In the genomic region with DNA sequence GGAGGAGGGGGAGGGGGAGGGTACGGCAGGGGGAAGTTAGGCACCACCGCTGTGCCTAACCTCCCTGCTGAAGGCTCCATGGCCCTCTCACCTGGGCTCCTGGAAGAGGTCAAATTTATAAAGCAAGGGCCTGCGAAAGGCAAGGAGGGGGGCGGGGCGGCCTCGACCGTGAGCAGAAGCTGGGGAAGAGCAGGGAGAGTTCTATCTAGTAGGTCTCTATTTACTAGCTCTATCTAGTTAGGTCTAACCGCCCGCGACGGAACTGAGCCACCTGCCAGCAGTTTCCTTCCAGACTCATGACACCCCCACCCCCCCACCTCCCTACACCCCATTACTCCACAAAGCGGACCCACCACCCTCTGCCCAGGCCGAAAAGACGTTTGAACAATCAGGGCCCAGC, we compare ENCODE assay signal across 8 mouse cellular contexts. TPM values are rescaled to one million over a fixed set of nuclear protein-coding genes. Genes with fewer than 3 reads are reported as not detected.
DNase-seq lines count a peak whose midpoint lies in the region; ATAC-seq lines count a peak whose summit lies in the region.

No protein-coding gene starts in this region.

- H3K27me3 ChIP-seq in neural tube, embryonic 11.5 days (ENCODE audit: control insufficient read depth, insufficient read depth, low read length), result 0 out of 2 replicates have a peak, but pooled peaks cover 12% of the 10 kb centered on the region

- 26% methylated on average over 14 of the region's 14 CpGs for WGBS in neural tube, embryonic 11.5 days

- no peak for DNase-seq in neural tube, embryonic 11.5 days (ENCODE audit: low spot score)
- DNase-seq in neural tube, embryonic 10.5 days (ENCODE audit: extremely low spot score, low spot score), result no peak
- DNase-seq in thymus, postnatal 4 days, result peak; percentile 70
- DNase-seq in right cerebral cortex, postnatal 36 days (ENCODE audit: low spot score in 2 of 2), result no peak
- no peak for DNase-seq in gastrocnemius, postnatal 25 days
- DNase-seq in gastrocnemius, postnatal 14 days, result no peak

- peak overlapping the region; percentile 48 for H3K4me2 ChIP-seq in neural tube, embryonic 11.5 days (ENCODE audit: low read depth)

- no peak for ATAC-seq in neural tube, embryonic 11.5 days (ENCODE audit: insufficient read depth, low FRiP score, low TSS enrichment)
- 0 out of 4 replicates have a peak, but pooled peaks have one; percentile 22 to 25 for ATAC-seq in hematopoietic stem cell, adult 5-6 weeks (replicated peaks in 1 of 2; ENCODE audit: insufficient read depth in 1 of 2, low FRiP score in 2 of 2, low TSS enrichment in 1 of 2, low read depth in 1 of 2, poor library complexity in 2 of 2, severe bottlenecking in 2 of 2)
- ATAC-seq in megakaryocyte-erythroid progenitor cell, adult 5-6 weeks (replicated peaks; ENCODE audit: low FRiP score, low TSS enrichment, poor library complexity, severe bottlenecking), result peak; percentile 44; the same call in 1 of the 2 replicates

- H3K9me3 ChIP-seq in neural tube, embryonic 11.5 days (ENCODE audit: control insufficient read depth, low read length), result no peaks in the 10 kb centered on the region

- H3K9ac ChIP-seq in neural tube, embryonic 11.5 days (ENCODE audit: low read length), result no peak overlapping the region

- H3K27ac ChIP-seq in neural tube, embryonic 11.5 days (ENCODE audit: low read depth, low read length), result no peak overlapping the region

- intact Hi-C loops in gastrocnemius, postnatal 14 days (cut with DNase I; ENCODE audit: low total_unique reads), result no loop called here

- H3K4me1 ChIP-seq in neural tube, embryonic 11.5 days (ENCODE audit: control insufficient read depth, insufficient read depth, low read length), result peaks cover 11% of the 10 kb centered on the region

- no peaks in the 10 kb centered on the region for H3K36me3 ChIP-seq in neural tube, embryonic 11.5 days (ENCODE audit: control insufficient read depth, insufficient read depth, low read length)

- peak overlapping the region; percentile 20; the same call in 1 of the 2 replicates for H3K4me3 ChIP-seq in neural tube, embryonic 11.5 days (ENCODE audit: low read depth, low read length)

RNA-seq across cellular contexts. Expression of gene Tns1, which starts 56.4 kb away (rescaled TPM):
- polyA plus RNA-seq in neural tube, embryonic 11.5 days (2014; fragmentation: Nextera tagmentation; extraction: Ambion mirVana), result 17.9 and 19.9 TPM in 2 replicates
- 16.1 and 39.1 TPM in 2 replicates for total RNA-seq in hematopoietic stem cell, adult 5-6 weeks (2017)
- total RNA-seq in megakaryocyte-erythroid progenitor cell, adult 5-6 weeks (2014; fragmentation: Nextera tagmentation), result 62.1 and 69.2 TPM in 2 replicates
- 17.3 and 25.3 TPM in 2 replicates for total RNA-seq in megakaryocyte-erythroid progenitor cell, adult 5-6 weeks (2017)
- 100 to 1,000 TPM; 205 to 234 TPM for total RNA-seq in gastrocnemius, postnatal 25 days (2021)
- total RNA-seq in gastrocnemius, postnatal 14 days (2021), result 100 to 1,000 TPM; 176 to 217 TPM

RNA-seq across cellular contexts. Expression of gene Rufy4, which starts 57.5 kb away (rescaled TPM):
- 0.38 and 0.78 TPM in 2 replicates for polyA plus RNA-seq in neural tube, embryonic 11.5 days (2014; fragmentation: Nextera tagmentation; extraction: Ambion mirVana)
- total RNA-seq in hematopoietic stem cell, adult 5-6 weeks (2017), result 2.3 and 2.7 TPM in 2 replicates
- not detected in 2 replicates for total RNA-seq in megakaryocyte-erythroid progenitor cell, adult 5-6 weeks (2014; fragmentation: Nextera tagmentation)
- 0.70 TPM in 1 of 2 replicates, not detected in the other for total RNA-seq in megakaryocyte-erythroid progenitor cell, adult 5-6 weeks (2017)
- total RNA-seq in gastrocnemius, postnatal 25 days (2021), result under 1 TPM in 1 of 2 experiments, not detected in 1; 0.16 TPM
- total RNA-seq in gastrocnemius, postnatal 14 days (2021), result under 1 TPM in 1 of 2 experiments, not detected in 1; 0.09 TPM
